Mouse (Mus musculus): ENCODE data around the gene Nfe2l2.

DNA sequence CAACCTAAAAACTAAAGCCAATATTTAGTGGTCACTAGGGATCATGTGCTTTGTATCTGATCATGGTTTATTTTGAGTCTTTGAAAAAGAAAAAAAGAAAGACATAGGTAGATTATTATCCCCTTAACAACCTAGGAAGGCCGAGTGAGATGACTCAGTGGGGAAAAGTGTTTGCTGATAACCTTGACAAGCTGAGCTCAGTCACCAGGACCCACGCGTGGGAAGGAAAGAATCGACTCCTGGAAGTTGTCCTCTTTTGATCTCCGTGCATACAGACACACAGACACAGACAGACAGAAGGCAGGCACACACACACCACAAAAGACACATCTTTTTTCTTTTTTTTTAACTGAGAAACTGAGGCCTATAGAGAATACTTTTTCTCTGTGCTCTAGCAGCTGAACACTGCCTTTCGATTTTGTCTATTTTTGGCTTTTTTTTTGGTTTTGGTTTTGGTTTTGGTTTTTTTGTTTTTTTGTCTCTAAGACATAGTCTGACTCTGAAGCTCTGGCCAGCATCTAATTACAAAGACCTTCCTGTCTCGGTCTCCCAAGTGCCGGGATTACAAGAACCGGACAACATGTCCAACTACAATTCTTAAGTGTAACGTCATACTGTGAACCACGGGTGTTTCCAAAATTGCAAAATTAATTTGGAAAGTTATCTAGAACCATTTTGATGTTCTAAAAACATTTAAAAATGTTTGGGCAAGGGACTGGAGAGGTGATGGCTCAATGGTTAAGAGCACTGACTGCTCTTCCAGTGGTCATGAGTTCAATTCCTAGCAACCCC, 16.0 kb upstream of the Nfe2l2 start:
- TF ChIP-seq GATA1 (IDR thresholded peaks at IDR 0.05; ENCODE audit: low read length) = no peak
- TF ChIP-seq TAL1 (IDR thresholded peaks at IDR 0.05; ENCODE audit: low read length) = no peak

Data from erythroblast, embryonic 14.5 days (primary cell).